Comparison of ENCODE assay signal across 8 mouse cellular contexts in genomic region chr11:117792281-117792888, GRCm38 (mm10). TPM values are rescaled to one million over a fixed set of nuclear protein-coding genes. Genes with fewer than 3 reads are reported as not detected.
DNase-seq lines count a peak whose midpoint lies in the region; ATAC-seq and TF ChIP-seq lines count a peak whose summit lies in the region.

No protein-coding gene starts in this region.

- intact Hi-C loops in heart, postnatal 10 days (cut with DNase I) = no loop called here

- peak; percentile 46 for TF ChIP-seq CTCF in intestine, postnatal 0 days (IDR thresholded peaks at IDR 0.05; ENCODE audit: low read depth)

- H3K27ac ChIP-seq in heart, embryonic 10.5 days = peak overlapping the region; percentile 73
- H3K27ac ChIP-seq in intestine, postnatal 0 days (ENCODE audit: low read depth, low read length) = peak overlapping the region; percentile 85

- no peaks in the 10 kb centered on the region for H3K36me3 ChIP-seq in heart, embryonic 10.5 days
- H3K36me3 ChIP-seq in intestine, postnatal 0 days (ENCODE audit: control insufficient read depth, insufficient read depth) = no peaks in the 10 kb centered on the region

- peak; percentile 74 for ATAC-seq in intestine, postnatal 0 days

- peak overlapping the region; percentile 13; the same call in 1 of the 2 replicates for H3K9ac ChIP-seq in intestine, postnatal 0 days (ENCODE audit: low read depth, low read length)

- H3K4me2 ChIP-seq in intestine, postnatal 0 days (replicated peaks; ENCODE audit: low read depth) = peak overlapping the region; percentile 65

- no peaks in the 10 kb centered on the region for H3K9me3 ChIP-seq in heart, embryonic 10.5 days
- H3K9me3 ChIP-seq in intestine, postnatal 0 days (ENCODE audit: control insufficient read depth) = no peaks in the 10 kb centered on the region

- H3K4me1 ChIP-seq in heart, embryonic 10.5 days = peaks cover 41% of the 10 kb centered on the region
- 0 out of 2 replicates have a peak, but pooled peaks cover 3% of the 10 kb centered on the region for H3K4me1 ChIP-seq in intestine, postnatal 0 days (replicated peaks; ENCODE audit: control insufficient read depth, insufficient read depth, low read length)

- peak overlapping the region; percentile 55 for H3K4me3 ChIP-seq in heart, embryonic 10.5 days
- peak overlapping the region; percentile 34; the same call in 1 of the 2 replicates for H3K4me3 ChIP-seq in intestine, postnatal 0 days (ENCODE audit: low read depth, low read length)

- DNase-seq in heart, embryonic 10.5 days (ENCODE audit: low spot score) = peak; percentile 96
- no peak for DNase-seq in heart, postnatal 10 days
- peak; percentile 87 for DNase-seq in c-Kit-positive CD71-positive TER-119-negative erythroid progenitor cells, embryonic 14.5 days (ENCODE audit: low read depth)
- peak; percentile 93 to 95 for DNase-seq in lung, adult 18-20 months
- peak; percentile 75 to 77 for DNase-seq in spleen, adult 18-20 months
- DNase-seq in cerebellum, adult 8-10 months = no peak
- no peak for DNase-seq in right cerebral cortex, adult 2 months (ENCODE audit: low spot score in 2 of 2)

- WGBS in heart, embryonic 10.5 days = 10% methylated on average over 22 of the region's 22 CpGs
- 5% methylated on average over 22 of the region's 22 CpGs for WGBS in intestine, postnatal 0 days

- H3K27me3 ChIP-seq in heart, embryonic 10.5 days (ENCODE audit: insufficient read depth, poor library complexity, severe bottlenecking) = peaks cover 36% of the 10 kb centered on the region
- H3K27me3 ChIP-seq in intestine, postnatal 0 days (replicated peaks; ENCODE audit: control insufficient read depth, insufficient read depth, low read length) = no peaks in the 10 kb centered on the region

RNA-seq across cellular contexts. Expression of gene 6030468B19Rik, which starts 5.1 kb away (rescaled TPM):
- polyA plus RNA-seq in heart, embryonic 10.5 days (2016; fragmentation: Nextera tagmentation; extraction: Ambion mirVana) = 4.3 and 4.8 TPM in 2 replicates
- total RNA-seq in heart, postnatal 10 days (2021) = not detected
- not detected in 2 replicates for polyA plus RNA-seq in intestine, postnatal 0 days (2015; fragmentation: Nextera tagmentation; extraction: Ambion mirVana)

RNA-seq across cellular contexts. Expression of gene Tmc6, which starts 10.4 kb away (rescaled TPM):
- polyA plus RNA-seq in heart, embryonic 10.5 days (2016; fragmentation: Nextera tagmentation; extraction: Ambion mirVana) = 30.6 and 33.3 TPM in 2 replicates
- 10 to 100 TPM; 29.4 to 33.7 TPM for total RNA-seq in heart, postnatal 10 days (2021)
- polyA plus RNA-seq in intestine, postnatal 0 days (2015; fragmentation: Nextera tagmentation; extraction: Ambion mirVana) = 23.8 and 26.3 TPM in 2 replicates

RNA-seq across cellular contexts. Expression of gene Tmc8, which starts 10.5 kb away (rescaled TPM):
- polyA plus RNA-seq in heart, embryonic 10.5 days (2016; fragmentation: Nextera tagmentation; extraction: Ambion mirVana) = 3.7 and 3.9 TPM in 2 replicates
- 1 to 10 TPM; 4.4 to 6.4 TPM for total RNA-seq in heart, postnatal 10 days (2021)
- polyA plus RNA-seq in intestine, postnatal 0 days (2015; fragmentation: Nextera tagmentation; extraction: Ambion mirVana) = 18.2 TPM in 2 replicates

RNA-seq across cellular contexts. Expression of gene Gm20708, which starts 17.1 kb away (rescaled TPM):
- 1.1 TPM in 2 replicates for polyA plus RNA-seq in heart, embryonic 10.5 days (2016; fragmentation: Nextera tagmentation; extraction: Ambion mirVana)
- 1 to 10 TPM; 1.5 to 2.5 TPM for total RNA-seq in heart, postnatal 10 days (2021)
- 0.29 and 0.37 TPM in 2 replicates for polyA plus RNA-seq in intestine, postnatal 0 days (2015; fragmentation: Nextera tagmentation; extraction: Ambion mirVana)

RNA-seq across cellular contexts. Expression of gene Syngr2, which starts 17.1 kb away (rescaled TPM):
- 68.1 and 76.3 TPM in 2 replicates for polyA plus RNA-seq in heart, embryonic 10.5 days (2016; fragmentation: Nextera tagmentation; extraction: Ambion mirVana)
- 100 to 1,000 TPM; 100 to 105 TPM for total RNA-seq in heart, postnatal 10 days (2021)
- polyA plus RNA-seq in intestine, postnatal 0 days (2015; fragmentation: Nextera tagmentation; extraction: Ambion mirVana) = 116 and 129 TPM in 2 replicates

Comparison
In these comparisons a context has a peak if more than half of its experiments do, and no peak if none do; other contexts are left out.
1. DNase-seq: peak in heart, embryonic 10.5 days (single experiment), c-Kit-positive CD71-positive TER-119-negative erythroid progenitor cells, embryonic 14.5 days (single experiment), lung, adult 18-20 months (2 of 2) and spleen, adult 18-20 months (2 of 2); none in heart, postnatal 10 days (0 of 2), cerebellum, adult 8-10 months (single experiment) and right cerebral cortex, adult 2 months (0 of 2).